ENCODE assay signal across 8 mouse cellular contexts in the genomic region with DNA sequence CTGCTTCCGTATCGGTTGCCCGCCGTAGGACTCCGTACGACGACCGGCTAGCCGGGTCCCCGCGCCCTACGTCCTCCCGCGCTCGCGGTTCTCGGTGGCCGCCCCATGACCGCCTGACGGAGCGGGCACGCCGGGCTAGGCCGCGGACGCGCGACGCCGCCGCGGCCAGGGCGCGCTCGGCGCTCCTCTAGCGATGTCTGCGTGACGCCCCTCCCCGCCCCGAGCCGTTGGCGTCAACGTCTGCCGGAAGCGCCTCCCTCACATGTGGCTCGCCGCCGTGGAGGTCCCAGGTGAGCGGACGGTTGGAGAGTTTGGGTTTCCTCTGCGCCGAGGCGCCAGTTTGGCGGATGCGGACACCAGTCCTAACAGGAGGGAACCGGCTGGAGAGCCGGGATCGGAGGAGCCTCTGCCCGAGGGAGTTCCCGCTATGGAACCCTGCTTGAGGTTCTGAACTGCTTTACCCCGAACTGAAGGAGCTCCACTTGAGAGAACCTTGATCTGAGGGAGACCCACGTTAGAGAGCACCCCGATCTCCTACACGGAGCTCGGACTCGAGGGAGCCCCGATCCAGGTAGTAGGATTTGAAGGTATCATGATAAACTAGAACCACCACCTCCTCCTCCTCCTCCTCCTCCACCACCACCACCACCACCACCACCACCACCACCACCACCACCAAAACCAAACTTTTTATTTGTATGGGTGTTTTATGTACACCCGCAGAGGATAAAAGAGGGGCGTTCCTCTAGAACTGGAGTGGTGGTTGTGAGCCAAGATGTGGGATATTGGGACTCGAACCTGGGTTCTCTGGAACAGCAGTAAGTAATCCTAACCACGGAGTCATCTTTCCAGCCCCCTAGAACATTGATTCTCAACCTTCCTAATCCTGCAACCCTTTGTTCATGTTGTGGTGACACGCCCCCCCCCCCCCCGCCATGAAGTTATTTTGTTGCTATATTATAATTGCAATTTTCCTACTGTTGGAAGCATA. TPM values are rescaled to one million over a fixed set of nuclear protein-coding genes. Genes with fewer than 3 reads are reported as not detected.
DNase-seq lines count a peak whose midpoint lies in the region; ATAC-seq and TF ChIP-seq lines count a peak whose summit lies in the region.

TSS of gene Taf5l (minus strand) at position 161 of the 991 bp plus-strand sequence.
TSS of gene Urb2 (plus strand) at position 272 of the 991 bp plus-strand sequence.

- peaks cover 67% of the 10 kb centered on the region for H3K79me3 ChIP-seq in C2C12 (ENCODE audit: low read depth)

- H3K79me2 ChIP-seq in C2C12 (ENCODE audit: control insufficient read depth, insufficient read depth) = peaks cover 75% of the 10 kb centered on the region

- peak; percentile 97 for DNase-seq in brain, adult 2 months (ENCODE audit: low read depth, low spot score)
- peak; percentile 94 for DNase-seq in heart, embryonic 10.5 days (ENCODE audit: low spot score)
- DNase-seq in midbrain, postnatal 0 days (ENCODE audit: low spot score) = peak; percentile 95
- peak; percentile 95 to 96 for DNase-seq in spleen, postnatal 10 days (ENCODE audit: low spot score in 2 of 2)

- H3K4me2 ChIP-seq in kidney, embryonic 14.5 days (replicated peaks; ENCODE audit: low read depth, low read length) = peak within 1 kb of the TSS; percentile 67
- H3K4me2 ChIP-seq in limb, embryonic 15.5 days = peak within 1 kb of the TSS; percentile 62
- peak within 1 kb of the TSS; percentile 59 for H3K4me2 ChIP-seq in midbrain, postnatal 0 days (ENCODE audit: low read depth, low read length, poor library complexity, severe bottlenecking)

- no peaks in the 10 kb centered on the region for H3K27me3 ChIP-seq in C2C12 (ENCODE audit: control insufficient read depth, insufficient read depth, insufficient read length)
- no peaks in the 10 kb centered on the region for H3K27me3 ChIP-seq in heart, embryonic 10.5 days (ENCODE audit: insufficient read depth, poor library complexity, severe bottlenecking)
- no peaks in the 10 kb centered on the region for H3K27me3 ChIP-seq in kidney, embryonic 14.5 days (ENCODE audit: control insufficient read depth, insufficient read depth, low read length)
- no peaks in the 10 kb centered on the region for H3K27me3 ChIP-seq in limb, embryonic 15.5 days
- H3K27me3 ChIP-seq in midbrain, postnatal 0 days (ENCODE audit: insufficient read depth, low read length) = no peaks in the 10 kb centered on the region

- no peak for TF ChIP-seq CTCF in C2C12 (IDR thresholded peaks at IDR 0.05; ENCODE audit: control insufficient read depth, insufficient read depth, insufficient read length)
- no peak for TF ChIP-seq CTCF in embryonic fibroblast, embryonic 13.5 days (IDR thresholded peaks at IDR 0.05; ENCODE audit: borderline replicate concordance, insufficient read depth, low read length)
- TF ChIP-seq CTCF in midbrain, postnatal 0 days (IDR thresholded peaks at IDR 0.05) = no peak

- H3K27ac ChIP-seq in embryonic fibroblast, embryonic 13.5 days (ENCODE audit: insufficient read depth, low read length) = peak within 1 kb of the TSS; percentile 63
- H3K27ac ChIP-seq in heart, embryonic 10.5 days = peak within 1 kb of the TSS; percentile 99
- H3K27ac ChIP-seq in kidney, embryonic 14.5 days (ENCODE audit: low read depth, low read length) = peak within 1 kb of the TSS; percentile 84
- H3K27ac ChIP-seq in limb, embryonic 15.5 days = peak within 1 kb of the TSS; percentile 89
- H3K27ac ChIP-seq in midbrain, postnatal 0 days (ENCODE audit: low read depth, low read length) = peak within 1 kb of the TSS; percentile 87

- peak within 1 kb of the TSS; percentile 93 for H3K9ac ChIP-seq in kidney, embryonic 14.5 days (ENCODE audit: low read depth, low read length)
- peak within 1 kb of the TSS; percentile 65 for H3K9ac ChIP-seq in limb, embryonic 15.5 days
- H3K9ac ChIP-seq in midbrain, postnatal 0 days (replicated peaks; ENCODE audit: low read length, poor library complexity, severe bottlenecking) = peak within 1 kb of the TSS; percentile 64

- peak; percentile 92 for ATAC-seq in kidney, embryonic 14.5 days (ENCODE audit: low FRiP score, low TSS enrichment)
- ATAC-seq in limb, embryonic 15.5 days (ENCODE audit: insufficient number of reproducible peaks, low FRiP score, low TSS enrichment, low read depth) = peak; percentile 91
- ATAC-seq in midbrain, postnatal 0 days (ENCODE audit: low FRiP score) = peak; percentile 93

- H3K4me3 ChIP-seq in C2C12 (ENCODE audit: insufficient read depth, poor library complexity, severe bottlenecking) = peak within 1 kb of the TSS; percentile 88
- H3K4me3 ChIP-seq in embryonic fibroblast, embryonic 13.5 days (ENCODE audit: insufficient read depth, low read length) = peak within 1 kb of the TSS; percentile 88
- peak within 1 kb of the TSS; percentile 88 for H3K4me3 ChIP-seq in heart, embryonic 10.5 days
- peak within 1 kb of the TSS; percentile 73 for H3K4me3 ChIP-seq in kidney, embryonic 14.5 days (ENCODE audit: low read length)
- peak within 1 kb of the TSS; percentile 84 for H3K4me3 ChIP-seq in limb, embryonic 15.5 days
- H3K4me3 ChIP-seq in midbrain, postnatal 0 days (ENCODE audit: low read depth, low read length) = peak within 1 kb of the TSS; percentile 76

- no peaks in the 10 kb centered on the region for H3K9me3 ChIP-seq in heart, embryonic 10.5 days
- no peaks in the 10 kb centered on the region for H3K9me3 ChIP-seq in kidney, embryonic 14.5 days (ENCODE audit: control insufficient read depth, low read length)
- H3K9me3 ChIP-seq in limb, embryonic 15.5 days = no peaks in the 10 kb centered on the region
- no peaks in the 10 kb centered on the region for H3K9me3 ChIP-seq in midbrain, postnatal 0 days (ENCODE audit: low read length)

- 1% methylated on average over 71 of the region's 74 CpGs for WGBS in heart, embryonic 10.5 days
- 1% methylated on average over 68 of the region's 74 CpGs for WGBS in kidney, embryonic 14.5 days
- WGBS in limb, embryonic 15.5 days = under 1% methylated on average over 72 of the region's 74 CpGs
- under 1% methylated on average over 53 of the region's 74 CpGs for WGBS in midbrain, postnatal 0 days

- H3K4me1 ChIP-seq in embryonic fibroblast, embryonic 13.5 days (ENCODE audit: control insufficient read depth, insufficient read depth, low read length) = peaks cover 16% of the 10 kb centered on the region
- peaks cover 45% of the 10 kb centered on the region for H3K4me1 ChIP-seq in heart, embryonic 10.5 days
- H3K4me1 ChIP-seq in kidney, embryonic 14.5 days (ENCODE audit: control insufficient read depth, insufficient read depth, low read length) = peaks cover 14% of the 10 kb centered on the region
- H3K4me1 ChIP-seq in limb, embryonic 15.5 days = peaks cover 28% of the 10 kb centered on the region
- peaks cover 6% of the 10 kb centered on the region; the same call in 1 of the 2 replicates for H3K4me1 ChIP-seq in midbrain, postnatal 0 days (ENCODE audit: insufficient read depth, low read length)

- peak within 1 kb of the TSS; percentile 94 for H3ac ChIP-seq in C2C12 (ENCODE audit: control insufficient read depth, insufficient read length, low read depth)

- peaks cover 31% of the 10 kb centered on the region for H3K36me3 ChIP-seq in C2C12 (ENCODE audit: control insufficient read depth, insufficient read depth)
- peaks cover 37% of the 10 kb centered on the region for H3K36me3 ChIP-seq in heart, embryonic 10.5 days
- H3K36me3 ChIP-seq in kidney, embryonic 14.5 days (ENCODE audit: control insufficient read depth, insufficient read depth, low read length) = peaks cover 20% of the 10 kb centered on the region
- peaks cover 20% of the 10 kb centered on the region for H3K36me3 ChIP-seq in limb, embryonic 15.5 days
- no peaks in the 10 kb centered on the region for H3K36me3 ChIP-seq in midbrain, postnatal 0 days (ENCODE audit: insufficient read depth, low read length)

- TF ChIP-seq POLR2A in embryonic fibroblast, embryonic 13.5 days (IDR thresholded peaks at IDR 0.05; ENCODE audit: low read depth, low read length) = peak; percentile 75

TF ChIP-seq in C2C12, 6 proteins besides CTCF, POLR2A, EP300 and RAD21:
- TF ChIP-seq CEBPB (IDR thresholded peaks at IDR 0.05; ENCODE audit: low read depth) (no peak), MAX (IDR thresholded peaks at IDR 0.05) (peak; percentile 91)

RNA-seq across cellular contexts. Expression of gene Taf5l, which starts in this region (rescaled TPM):
- polyA plus RNA-seq in C2C12 (2012; fragmentation: generic; extraction: Trizol) = 26.2 TPM
- polyA plus RNA-seq in embryonic fibroblast, embryonic 13.5 days (2011; ENCODE audit: insufficient read length, low read depth, missing spikeins) = 30.6 and 36.3 TPM in 2 replicates
- 37.4 and 40.4 TPM in 2 replicates for polyA plus RNA-seq in heart, embryonic 10.5 days (2016; fragmentation: Nextera tagmentation; extraction: Ambion mirVana)
- 29.6 and 53.3 TPM in 2 replicates for polyA plus RNA-seq in kidney, embryonic 14.5 days (2014; fragmentation: Nextera tagmentation; extraction: Ambion mirVana)
- 30.1 and 34.4 TPM in 2 replicates for polyA plus RNA-seq in limb, embryonic 15.5 days (2015; fragmentation: Nextera tagmentation; extraction: Ambion mirVana)
- total RNA-seq in midbrain, postnatal 0 days (2014; rRNA removed) = 35.7 and 37.1 TPM in 2 replicates
- 18.6 and 19.5 TPM in 2 replicates for polyA plus RNA-seq in midbrain, postnatal 0 days (2015; fragmentation: Nextera tagmentation; extraction: Ambion mirVana)

RNA-seq across cellular contexts. Expression of gene Urb2, which starts in this region (rescaled TPM):
- polyA plus RNA-seq in C2C12 (2012; fragmentation: generic; extraction: Trizol) = 9.8 TPM
- 14.6 and 15.9 TPM in 2 replicates for polyA plus RNA-seq in embryonic fibroblast, embryonic 13.5 days (2011; ENCODE audit: insufficient read length, low read depth, missing spikeins)
- polyA plus RNA-seq in heart, embryonic 10.5 days (2016; fragmentation: Nextera tagmentation; extraction: Ambion mirVana) = 6.1 and 6.9 TPM in 2 replicates
- polyA plus RNA-seq in kidney, embryonic 14.5 days (2014; fragmentation: Nextera tagmentation; extraction: Ambion mirVana) = 4.8 and 10.2 TPM in 2 replicates
- 4.7 and 5.0 TPM in 2 replicates for polyA plus RNA-seq in limb, embryonic 15.5 days (2015; fragmentation: Nextera tagmentation; extraction: Ambion mirVana)
- 12.0 and 13.2 TPM in 2 replicates for total RNA-seq in midbrain, postnatal 0 days (2014; rRNA removed)
- 1.5 and 1.8 TPM in 2 replicates for polyA plus RNA-seq in midbrain, postnatal 0 days (2015; fragmentation: Nextera tagmentation; extraction: Ambion mirVana)

Comparison
In these comparisons a context has a peak if more than half of its experiments do, and no peak if none do; other contexts are left out.
1. Peak in every context shown above with its lines: DNase-seq, ATAC-seq, H3K4me3 ChIP-seq and H3K27ac ChIP-seq.